Mouse (Mus musculus) midbrain, embryonic 10.5 days (tissue): Measurements from ENCODE around the gene Trim62. TPM values are rescaled to one million over a fixed set of nuclear protein-coding genes. Genes with fewer than 3 reads are reported as not detected.

Experiments used
- DNase-seq: peaks from one replicate; pipeline ENCODE4 v3.0.0-alpha.2; 2017; ENCODE audit warnings: low spot score
- H3K27ac ChIP-seq: fragments of 300-500 bp; sonication (generic); replicated peaks from 2 replicates; pipeline ENCODE4 v1.5.1; 2016; ENCODE audit warnings: mild to moderate bottlenecking
- H3K27me3 ChIP-seq: fragments of 300-500 bp; sonication (generic); 2 replicates; pipeline ENCODE4 v1.6.1; 2016; ENCODE audit warnings: low read depth, mild to moderate bottlenecking; ENCODE audit not compliant: poor library complexity, severe bottlenecking
- H3K36me3 ChIP-seq: fragments of 300-500 bp; sonication (generic); 2 replicates; pipeline ENCODE4 v1.6.1; 2016; ENCODE audit warnings: mild to moderate bottlenecking, moderate library complexity
- H3K4me1 ChIP-seq: fragments of 300-500 bp; sonication (generic); 2 replicates; pipeline ENCODE4 v1.6.1; 2016
- H3K4me3 ChIP-seq: fragments of 300-500 bp; sonication (generic); 2 replicates; pipeline ENCODE4 v1.5.1; 2016; ENCODE audit warnings: mild to moderate bottlenecking, moderate library complexity
- H3K9me3 ChIP-seq: fragments of 300-500 bp; sonication (generic); replicated peaks from 2 replicates; pipeline ENCODE4 v1.6.1; 2016; ENCODE audit warnings: mild to moderate bottlenecking
- WGBS: fragments of 180-500 bp; shearing (Covaris S2); methylation state at CpG from one replicate; pipeline ENCODE4 v1.1.7; 2016; 5-methylcytosine and 5-hydroxymethylcytosine counted together
- polyA plus RNA-seq: library from polyadenylated mRNA; unstranded; fragments of >200 nt; fragmentation: Nextera tagmentation; extraction: Ambion mirVana; gene quantifications from 2 replicates; pipeline ENCODE4 v1.2.1, GENCODE M21; 2016

Gene Trim62
- 7.6 and 10.0 TPM in 2 replicates for polyA plus RNA-seq

GRCm38 (mm10) chr4:128883379-128883781 lies at the start of gene Trim62:
Gene Trim62, plus strand, starts transcription at chr4:128883580.
- Histone ChIP-seq H3K27me3 (peaks cover 49% of the 10 kb centered on the region), H3K36me3 (peaks cover 4% of the 10 kb centered on the region; the same call in 1 of the 2 replicates), H3K27ac (peak within 1 kb of the TSS; percentile 83), H3K9me3 (peaks cover 6% of the 10 kb centered on the region), H3K4me1 (peaks cover 60% of the 10 kb centered on the region), H3K4me3 (peak within 1 kb of the TSS; percentile 88)
- DNase-seq: peak; percentile 75
- WGBS: under 1% methylated on average over 29 of the region's 37 CpGs

GRCm38 (mm10) chr4:128838202-128838601 lies 45.2 kb upstream of the Trim62 start:
- no peak for DNase-seq
- no peaks in the 10 kb centered on the region for H3K9me3 ChIP-seq
- H3K27me3 ChIP-seq: no peaks in the 10 kb centered on the region
- H3K27ac ChIP-seq: no peak overlapping the region
- H3K4me1 ChIP-seq: peaks cover 27% of the 10 kb centered on the region
- no peaks in the 10 kb centered on the region for H3K36me3 ChIP-seq
- 76% methylated on average over 5 of the region's 5 CpGs for WGBS
- no peak overlapping the region for H3K4me3 ChIP-seq

- no peak for DNase-seq
- Histone ChIP-seq H3K9me3 (no peaks in the 10 kb centered on the region), H3K4me3 (no peak overlapping the region), H3K4me1 (peaks cover 41% of the 10 kb centered on the region), H3K27ac (peak overlapping the region; percentile 67), H3K27me3 (no peaks in the 10 kb centered on the region), H3K36me3 (no peaks in the 10 kb centered on the region)
- WGBS: 60% methylated on average over 16 of the region's 16 CpGs
Observed at GRCm38 (mm10) chr4:128839811-128840738, 43.3 kb upstream of the Trim62 start.

GRCm38 (mm10) chr4:128841259-128841658 lies 42.1 kb upstream of the Trim62 start:
- Histone ChIP-seq H3K27ac (0 out of 2 replicates have a peak overlapping the region, but pooled peaks have one; percentile 38), H3K9me3 (no peaks in the 10 kb centered on the region), H3K36me3 (no peaks in the 10 kb centered on the region), H3K4me1 (peaks cover 45% of the 10 kb centered on the region), H3K4me3 (no peak overlapping the region), H3K27me3 (no peaks in the 10 kb centered on the region)
- WGBS: 67% methylated on average over 8 of the region's 8 CpGs
- DNase-seq: no peak

- H3K4me3 ChIP-seq: no peak overlapping the region
- H3K27ac ChIP-seq: no peak overlapping the region
- no peaks in the 10 kb centered on the region for H3K27me3 ChIP-seq
- DNase-seq: no peak
- peaks cover 39% of the 10 kb centered on the region for H3K4me1 ChIP-seq
- WGBS: 47% methylated on average over 13 of the region's 13 CpGs
- H3K9me3 ChIP-seq: no peaks in the 10 kb centered on the region
- no peaks in the 10 kb centered on the region for H3K36me3 ChIP-seq
Observed at GRCm38 (mm10) chr4:128844566-128844965, 38.8 kb upstream of the Trim62 start.

GRCm38 (mm10) chr4:128845367-128845973 lies 37.9 kb upstream of the Trim62 start:
- Histone ChIP-seq H3K36me3 (no peaks in the 10 kb centered on the region), H3K4me1 (peaks cover 30% of the 10 kb centered on the region), H3K4me3 (no peak overlapping the region), H3K27me3 (no peaks in the 10 kb centered on the region), H3K27ac (no peak overlapping the region), H3K9me3 (no peaks in the 10 kb centered on the region)
- no peak for DNase-seq
- WGBS: 85% methylated on average over 12 of the region's 12 CpGs

GRCm38 (mm10) chr4:128848961-128849360 lies 34.4 kb upstream of the Trim62 start:
- Histone ChIP-seq H3K27me3 (no peaks in the 10 kb centered on the region), H3K4me3 (no peak overlapping the region), H3K36me3 (no peaks in the 10 kb centered on the region), H3K27ac (no peak overlapping the region), H3K9me3 (no peaks in the 10 kb centered on the region), H3K4me1 (peaks cover 22% of the 10 kb centered on the region)
- WGBS: 88% methylated on average over 3 of the region's 3 CpGs
- DNase-seq: no peak

GRCm38 (mm10) chr4:128849686-128850085 lies 33.7 kb upstream of the Trim62 start:
- H3K9me3 ChIP-seq: no peaks in the 10 kb centered on the region
- peaks cover 15% of the 10 kb centered on the region for H3K4me1 ChIP-seq
- no peaks in the 10 kb centered on the region for H3K36me3 ChIP-seq
- H3K4me3 ChIP-seq: no peak overlapping the region
- 0 out of 2 replicates have a peak overlapping the region, but pooled peaks have one; percentile 3 for H3K27ac ChIP-seq
- DNase-seq: no peak
- no peaks in the 10 kb centered on the region for H3K27me3 ChIP-seq
- WGBS: 70% methylated on average over 7 of the region's 7 CpGs

- H3K27ac ChIP-seq: no peak overlapping the region
- H3K4me1 ChIP-seq: peaks cover 7% of the 10 kb centered on the region
- WGBS: 90% methylated on average over 12 of the region's 12 CpGs
- no peaks in the 10 kb centered on the region for H3K9me3 ChIP-seq
- H3K4me3 ChIP-seq: no peak overlapping the region
- no peaks in the 10 kb centered on the region for H3K36me3 ChIP-seq
- no peak for DNase-seq
- no peaks in the 10 kb centered on the region for H3K27me3 ChIP-seq
Observed at GRCm38 (mm10) chr4:128852266-128852887, 31.0 kb upstream of the Trim62 start.

GRCm38 (mm10) chr4:128853117-128853516 lies 30.3 kb upstream of the Trim62 start:
- Histone ChIP-seq H3K4me3 (no peak overlapping the region), H3K27ac (no peak overlapping the region), H3K9me3 (no peaks in the 10 kb centered on the region)

GRCm38 (mm10) chr4:128855613-128856040 lies 27.8 kb upstream of the Trim62 start:
- Histone ChIP-seq H3K27ac (no peak overlapping the region), H3K4me1 (peaks cover 12% of the 10 kb centered on the region), H3K36me3 (no peaks in the 10 kb centered on the region), H3K9me3 (0 out of 2 replicates have a peak, but pooled peaks cover 6% of the 10 kb centered on the region), H3K27me3 (no peaks in the 10 kb centered on the region), H3K4me3 (no peak overlapping the region)
- WGBS: 93% methylated on average over 4 of the region's 4 CpGs
- no peak for DNase-seq

More at GRCm38 (mm10) chr4:128853117-128853516, 30.3 kb upstream of the Trim62 start:
- DNase-seq: no peak
- Histone ChIP-seq H3K36me3 (no peaks in the 10 kb centered on the region), H3K27me3 (no peaks in the 10 kb centered on the region), H3K4me1 (peaks cover 12% of the 10 kb centered on the region)
- 89% methylated on average over 11 of the region's 11 CpGs for WGBS

- Histone ChIP-seq H3K27me3 (no peaks in the 10 kb centered on the region), H3K27ac (peak overlapping the region; percentile 63), H3K9me3 (0 out of 2 replicates have a peak, but pooled peaks cover 6% of the 10 kb centered on the region), H3K36me3 (no peaks in the 10 kb centered on the region), H3K4me1 (peaks cover 13% of the 10 kb centered on the region), H3K4me3 (no peak overlapping the region)
- DNase-seq: no peak
- WGBS: 68% methylated on average over 2 of the region's 2 CpGs
Observed at GRCm38 (mm10) chr4:128857212-128857611, 26.2 kb upstream of the Trim62 start.
